Mouse (Mus musculus) embryonic facial prominence, embryonic 10.5 days (tissue): Measurements from ENCODE around the gene Bbip1. TPM values are rescaled to one million over a fixed set of nuclear protein-coding genes. Genes with fewer than 3 reads are reported as not detected.

Experiments
- DNase-seq: peaks from one replicate; pipeline ENCODE4 v3.0.0-alpha.2; 2017; ENCODE audit warnings: low spot score
- H3K27ac ChIP-seq: fragments of 300-500 bp; sonication (generic); replicated peaks from 2 replicates; pipeline ENCODE4 v1.5.1; 2016; ENCODE audit warnings: mild to moderate bottlenecking
- H3K27me3 ChIP-seq: fragments of 300-500 bp; sonication (generic); replicated peaks from 2 replicates; pipeline ENCODE4 v1.6.1; 2016; ENCODE audit warnings: low read depth, mild to moderate bottlenecking; ENCODE audit not compliant: poor library complexity, severe bottlenecking
- H3K36me3 ChIP-seq: fragments of 300-500 bp; sonication (generic); replicated peaks from 2 replicates; pipeline ENCODE4 v1.6.1; 2016; ENCODE audit warnings: mild to moderate bottlenecking, moderate library complexity
- H3K4me1 ChIP-seq: fragments of 300-500 bp; sonication (generic); 2 replicates; pipeline ENCODE4 v1.6.1; 2016
- H3K4me3 ChIP-seq: fragments of 300-500 bp; sonication (generic); 2 replicates; pipeline ENCODE4 v1.5.1; 2016; ENCODE audit warnings: mild to moderate bottlenecking, moderate library complexity
- H3K9me3 ChIP-seq: fragments of 300-500 bp; sonication (generic); 2 replicates; pipeline ENCODE4 v1.6.1; 2016; ENCODE audit warnings: mild to moderate bottlenecking
- WGBS: fragments of 180-500 bp; shearing (Covaris S2); methylation state at CpG from one replicate; pipeline ENCODE4 v1.1.7; 2016; 5-methylcytosine and 5-hydroxymethylcytosine counted together
- polyA plus RNA-seq: library from polyadenylated mRNA; unstranded; fragments of >200 nt; fragmentation: Nextera tagmentation; extraction: Ambion mirVana; gene quantifications from 2 replicates; pipeline ENCODE4 v1.2.1, GENCODE M21; 2016

Gene Bbip1
- polyA plus RNA-seq, 1 experiment from 2014 or later: 86.7 TPM

DNA sequence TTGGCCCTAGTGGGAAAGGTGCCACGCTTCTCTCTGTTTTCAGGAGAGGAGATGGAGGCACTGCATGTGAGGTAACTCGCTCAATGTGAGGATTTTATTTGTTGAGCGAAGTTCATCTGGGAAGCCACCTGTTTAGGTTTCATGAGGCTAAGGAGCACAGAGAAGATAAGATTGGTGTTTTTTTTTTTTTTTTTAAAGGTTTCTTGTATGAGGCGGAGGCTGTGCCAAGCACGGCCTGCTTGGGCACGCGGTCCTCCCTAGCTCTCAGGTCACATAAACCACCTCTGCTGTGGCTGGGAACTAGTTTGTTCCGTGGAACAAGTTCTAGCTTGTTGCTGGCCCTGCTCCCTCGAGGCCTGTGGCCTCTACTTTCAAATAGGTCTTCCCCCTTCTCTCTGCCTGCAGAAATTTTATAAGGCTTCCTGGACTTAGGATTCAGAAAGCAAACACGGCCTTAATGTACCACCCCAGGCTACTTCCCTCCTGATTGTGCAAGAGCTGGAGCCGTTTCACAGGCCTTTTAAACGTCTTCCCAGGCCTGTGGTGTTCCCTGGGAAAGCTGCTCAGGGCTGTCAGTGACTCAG lies 49.8 kb downstream of the Bbip1 start:
- no peak for DNase-seq
- no peaks in the 10 kb centered on the region for H3K9me3 ChIP-seq
- H3K4me1 ChIP-seq: peaks cover 25% of the 10 kb centered on the region
- no peaks in the 10 kb centered on the region for H3K36me3 ChIP-seq
- H3K4me3 ChIP-seq: no peak overlapping the region
- H3K27me3 ChIP-seq: no peaks in the 10 kb centered on the region
- WGBS: 79% methylated on average over 12 of the region's 12 CpGs
- no peak overlapping the region; the same call in 1 of the 2 replicates for H3K27ac ChIP-seq

GRCm38 (mm10) chr19:53893711-53894171 lies 50.7 kb downstream of the Bbip1 start:
- WGBS: 75% methylated on average over 3 of the region's 3 CpGs
- H3K27ac ChIP-seq: peak overlapping the region; percentile 35; the same call in 1 of the 2 replicates
- H3K36me3 ChIP-seq: no peaks in the 10 kb centered on the region
- H3K27me3 ChIP-seq: no peaks in the 10 kb centered on the region
- DNase-seq: no peak
- H3K9me3 ChIP-seq: no peaks in the 10 kb centered on the region
- peaks cover 28% of the 10 kb centered on the region for H3K4me1 ChIP-seq
- no peak overlapping the region for H3K4me3 ChIP-seq

DNA sequence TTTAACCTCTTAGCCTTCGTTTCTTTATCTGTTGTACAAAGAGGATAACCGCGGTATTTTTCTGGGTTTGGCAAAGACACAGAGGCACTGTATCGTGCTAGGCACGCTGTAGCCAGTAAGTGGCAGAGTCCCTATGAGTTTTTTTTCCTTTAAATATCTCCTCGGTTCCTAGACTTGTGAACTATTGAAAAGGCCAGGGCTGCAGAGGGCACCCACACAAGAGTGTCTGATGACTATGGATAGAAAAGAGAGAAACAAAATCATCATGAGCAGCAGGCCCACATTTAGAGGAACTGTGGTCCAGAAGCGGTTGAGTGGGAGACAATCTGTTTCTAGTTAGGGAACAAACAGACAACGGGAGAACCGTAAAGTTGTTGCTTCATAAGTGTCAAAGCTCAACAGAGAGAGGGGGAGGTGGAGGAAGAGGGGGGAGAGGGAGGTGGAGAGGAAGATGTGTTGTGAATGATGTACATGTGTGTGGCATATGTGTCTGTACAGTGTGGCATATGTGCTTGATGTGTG lies 51.5 kb downstream of the Bbip1 start:
- WGBS: 65% methylated on average over 9 of the region's 9 CpGs
- Histone ChIP-seq H3K36me3 (no peaks in the 10 kb centered on the region), H3K4me3 (no peak overlapping the region), H3K9me3 (no peaks in the 10 kb centered on the region), H3K4me1 (peaks cover 28% of the 10 kb centered on the region), H3K27ac (no peak overlapping the region), H3K27me3 (no peaks in the 10 kb centered on the region)
- DNase-seq: no peak

DNA sequence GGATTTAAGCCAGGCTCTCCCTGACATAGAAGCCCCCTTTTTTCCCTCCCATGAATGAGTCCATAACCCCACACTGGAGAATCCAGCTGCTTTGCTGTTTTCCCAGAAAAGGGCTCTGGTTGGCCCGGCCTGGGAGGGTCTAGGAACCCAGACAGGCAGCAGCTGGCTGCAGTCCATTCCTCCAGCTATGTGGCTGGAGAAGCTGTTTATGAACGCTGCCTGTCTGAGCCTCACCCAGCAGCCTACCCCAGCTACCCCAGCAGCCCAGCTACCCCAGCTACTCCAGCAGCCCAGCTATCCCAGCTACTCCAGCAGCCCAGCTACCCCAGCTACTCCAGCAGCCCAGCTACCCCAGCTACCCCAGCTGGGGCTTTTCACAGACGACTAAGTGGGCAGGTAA lies 52.4 kb downstream of the Bbip1 start, which contains the start of gene Pdcd4:
Gene Pdcd4 (plus strand): TSS at position 171 of the 400 bp plus-strand sequence.
- H3K9me3 ChIP-seq: no peaks in the 10 kb centered on the region
- H3K4me3 ChIP-seq: no peak within 1 kb of the TSS
- no peak for DNase-seq
- no peaks in the 10 kb centered on the region for H3K27me3 ChIP-seq
- H3K27ac ChIP-seq: peak within 1 kb of the TSS; percentile 31
- no peaks in the 10 kb centered on the region for H3K36me3 ChIP-seq
- peaks cover 28% of the 10 kb centered on the region for H3K4me1 ChIP-seq
- WGBS: 58% methylated on average over 3 of the region's 3 CpGs

- H3K27ac ChIP-seq: no peak overlapping the region; the same call in 1 of the 2 replicates
- DNase-seq: no peak
- H3K9me3 ChIP-seq: no peaks in the 10 kb centered on the region
- H3K4me3 ChIP-seq: no peak overlapping the region
- H3K4me1 ChIP-seq: peaks cover 28% of the 10 kb centered on the region
- no peaks in the 10 kb centered on the region for H3K36me3 ChIP-seq
- no peaks in the 10 kb centered on the region for H3K27me3 ChIP-seq
- WGBS: 87% methylated on average over 2 of the region's 2 CpGs
Observed at GRCm38 (mm10) chr19:53891569-53891968, 52.9 kb downstream of the Bbip1 start.

GRCm38 (mm10) chr19:53890781-53891251 lies 53.6 kb downstream of the Bbip1 start:
- no peaks in the 10 kb centered on the region for H3K36me3 ChIP-seq
- H3K9me3 ChIP-seq: no peaks in the 10 kb centered on the region
- WGBS: 68% methylated on average over 5 of the region's 5 CpGs
- DNase-seq: no peak
- no peak overlapping the region for H3K4me3 ChIP-seq
- no peak overlapping the region for H3K27ac ChIP-seq
- H3K27me3 ChIP-seq: no peaks in the 10 kb centered on the region
- H3K4me1 ChIP-seq: peaks cover 28% of the 10 kb centered on the region

GRCm38 (mm10) chr19:53890274-53890673 lies 54.2 kb downstream of the Bbip1 start:
- Histone ChIP-seq H3K9me3 (no peaks in the 10 kb centered on the region), H3K4me3 (no peak overlapping the region), H3K27me3 (no peaks in the 10 kb centered on the region), H3K36me3 (no peaks in the 10 kb centered on the region), H3K4me1 (peaks cover 33% of the 10 kb centered on the region), H3K27ac (no peak overlapping the region)
- 58% methylated on average over 5 of the region's 5 CpGs for WGBS
- DNase-seq: no peak

DNA sequence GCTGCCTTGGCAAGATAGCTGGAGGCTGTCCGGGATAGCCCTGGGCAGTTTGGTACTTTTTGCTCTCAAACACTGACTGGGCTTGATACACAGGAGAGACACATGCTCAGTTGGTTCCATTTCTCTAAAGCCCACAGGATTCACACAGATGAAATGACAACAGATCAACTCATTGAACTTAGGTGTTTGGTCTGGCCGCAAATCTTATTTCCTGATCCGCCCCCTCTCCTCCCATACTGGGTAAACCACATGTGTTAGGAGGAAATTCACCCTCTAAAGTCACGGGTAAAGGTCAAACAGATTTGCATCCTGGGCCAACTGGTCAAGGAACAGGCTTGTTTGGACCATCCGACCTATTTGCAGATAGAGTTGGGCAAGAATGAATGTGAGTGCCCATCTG lies 54.9 kb downstream of the Bbip1 start:
- H3K9me3 ChIP-seq: no peaks in the 10 kb centered on the region

DNA sequence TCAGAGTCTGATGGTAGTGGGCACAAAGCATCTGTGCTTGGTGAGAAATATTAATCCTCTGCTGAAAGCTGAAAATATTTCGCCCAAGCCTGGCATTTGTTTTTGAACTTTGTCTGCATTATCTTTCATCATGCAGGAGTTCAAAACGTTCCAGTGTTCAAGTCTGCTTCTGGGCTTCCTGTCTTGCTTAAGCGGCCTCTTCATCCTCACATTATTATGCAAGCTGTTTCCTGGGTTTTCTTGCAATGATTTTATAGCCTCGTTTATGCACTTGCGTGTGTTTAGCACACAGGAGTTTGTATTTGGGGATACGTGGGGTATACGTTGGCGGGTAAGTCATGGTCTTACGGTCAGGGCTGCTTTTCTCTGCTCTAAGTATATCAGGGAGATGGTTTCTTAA lies 56.1 kb downstream of the Bbip1 start:
- H3K9me3 ChIP-seq: no peaks in the 10 kb centered on the region
- no peak overlapping the region for H3K4me3 ChIP-seq
- 89% methylated on average over 9 of the region's 9 CpGs for WGBS
- H3K27ac ChIP-seq: no peak overlapping the region
- no peak for DNase-seq
- no peaks in the 10 kb centered on the region for H3K27me3 ChIP-seq
- peaks cover 25% of the 10 kb centered on the region for H3K4me1 ChIP-seq
- no peaks in the 10 kb centered on the region for H3K36me3 ChIP-seq

More for the DNA sequence above, 54.9 kb downstream of the Bbip1 start:
- no peak overlapping the region for H3K27ac ChIP-seq
- peaks cover 33% of the 10 kb centered on the region for H3K4me1 ChIP-seq
- no peak for DNase-seq
- H3K4me3 ChIP-seq: no peak overlapping the region
- no peaks in the 10 kb centered on the region for H3K27me3 ChIP-seq
- H3K36me3 ChIP-seq: no peaks in the 10 kb centered on the region
- 74% methylated on average over 5 of the region's 5 CpGs for WGBS

DNA sequence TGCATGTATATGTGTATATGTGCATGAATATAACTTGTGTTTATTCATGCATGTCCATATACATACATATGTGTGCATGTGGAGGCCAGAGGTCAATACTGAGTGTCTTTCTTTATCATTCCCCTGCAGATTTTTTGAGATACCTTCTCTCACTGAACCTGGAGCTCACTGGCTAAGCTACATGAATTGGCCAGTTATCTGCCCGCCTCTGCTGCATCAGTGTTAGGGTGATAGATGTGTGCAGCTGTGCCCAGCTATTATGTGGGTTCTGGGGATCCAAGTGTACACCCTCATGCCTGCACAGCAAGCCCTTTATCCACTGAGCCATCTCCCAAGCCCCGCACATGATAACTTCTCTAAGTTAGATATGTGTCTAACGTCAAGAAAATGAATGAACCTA lies 56.6 kb downstream of the Bbip1 start:
- Histone ChIP-seq H3K36me3 (no peaks in the 10 kb centered on the region), H3K4me1 (peaks cover 21% of the 10 kb centered on the region), H3K27me3 (no peaks in the 10 kb centered on the region), H3K9me3 (no peaks in the 10 kb centered on the region), H3K27ac (no peak overlapping the region), H3K4me3 (no peak overlapping the region)
- no peak for DNase-seq
- 92% methylated on average over 3 of the region's 3 CpGs for WGBS

GRCm38 (mm10) chr19:53886576-53887370 lies 57.7 kb downstream of the Bbip1 start:
- Histone ChIP-seq H3K36me3 (no peaks in the 10 kb centered on the region), H3K4me3 (no peak overlapping the region), H3K27ac (no peak overlapping the region), H3K9me3 (no peaks in the 10 kb centered on the region), H3K27me3 (no peaks in the 10 kb centered on the region), H3K4me1 (peaks cover 15% of the 10 kb centered on the region; the same call in 1 of the 2 replicates)
- 90% methylated on average over 10 of the region's 10 CpGs for WGBS
- DNase-seq: no peak

DNA sequence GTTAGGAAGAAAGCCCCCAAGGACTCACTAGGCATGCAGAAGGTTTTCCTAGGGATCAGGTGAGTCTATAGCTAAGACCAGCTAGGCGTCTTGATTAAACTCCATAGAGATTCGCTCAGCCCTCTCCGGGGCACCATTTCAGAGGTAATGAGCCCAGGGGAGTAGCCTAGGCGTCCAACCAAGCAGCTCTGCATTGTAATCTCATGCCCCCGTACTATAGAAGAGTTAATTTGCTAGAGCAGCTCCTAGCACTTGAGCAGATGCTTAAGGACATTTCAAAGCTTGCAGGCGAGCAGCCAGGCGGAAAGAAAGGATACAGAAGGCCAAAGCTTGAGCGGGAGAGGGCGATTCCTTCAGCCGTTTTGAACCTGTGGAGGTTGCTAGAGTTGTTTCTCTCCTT lies 59.0 kb downstream of the Bbip1 start:
- Histone ChIP-seq H3K4me1 (peaks cover 11% of the 10 kb centered on the region; the same call in 1 of the 2 replicates), H3K27me3 (no peaks in the 10 kb centered on the region), H3K4me3 (no peak overlapping the region), H3K27ac (no peak overlapping the region), H3K9me3 (no peaks in the 10 kb centered on the region), H3K36me3 (no peaks in the 10 kb centered on the region)
- WGBS: 46% methylated on average over 10 of the region's 10 CpGs
- no peak for DNase-seq
